Mouse (Mus musculus) megakaryocyte progenitor cell, adult 5-6 weeks (primary cell): Measurements from ENCODE around the gene Gm20388. TPM values are rescaled to one million over a fixed set of nuclear protein-coding genes. Genes with fewer than 3 reads are reported as not detected.
A peak's percentile ranks its signal among the peaks of the same experiment; 100 is the strongest.

ENCODE experiments used
- ATAC-seq: replicated peaks from 2 replicates; pipeline ENCODE4 v1.8.0; 2016; ENCODE audit warnings: mild to moderate bottlenecking, moderate TSS enrichment, inconsistent platforms; ENCODE audit not compliant: poor library complexity
- total RNA-seq, 2 experiments: library from RNA; stranded (forward) in 1 of 2; stranded (reverse) in 1 of 2; fragments of 157-497, 149-512 nt in 1 of 2; fragments of 200-1000 nt in 1 of 2; gene quantifications; 2 replicates each; pipeline versions ENCODE4 v1.2.3 to v1.2.4; 2015 to 2017

The Gm20388 gene
- total RNA-seq, 2 experiments from 2014 or later: 18.6 TPM; not detected in 1

- ATAC-seq: no peak
Observed at GRCm38 (mm10) chr8:124235536-124235935, 4324.9 kb downstream of the Gm20388 start.

- no peak for ATAC-seq
Observed at GRCm38 (mm10) chr8:124239350-124239749, 4328.7 kb downstream of the Gm20388 start.

GRCm38 (mm10) chr8:124240932-124241331 lies 4330.3 kb downstream of the Gm20388 start:
- ATAC-seq: peak; percentile 44

GRCm38 (mm10) chr8:124242208-124242607 lies 4331.6 kb downstream of the Gm20388 start:
- ATAC-seq: peak; percentile 30

- no peak for ATAC-seq
Observed at GRCm38 (mm10) chr8:124242913-124243312, 4332.3 kb downstream of the Gm20388 start.

GRCm38 (mm10) chr8:124247581-124247980 lies 4336.9 kb downstream of the Gm20388 start:
- peak; percentile 40 for ATAC-seq

- no peak for ATAC-seq
Observed at GRCm38 (mm10) chr8:124248688-124249087, 4338.0 kb downstream of the Gm20388 start.

GRCm38 (mm10) chr8:124250255-124250654 lies 4339.6 kb downstream of the Gm20388 start:
- ATAC-seq: peak; percentile 65

GRCm38 (mm10) chr8:124250785-124251184 lies 4340.1 kb downstream of the Gm20388 start:
- ATAC-seq: peak; percentile 78

GRCm38 (mm10) chr8:124252533-124252950 lies 4341.9 kb downstream of the Gm20388 start:
- ATAC-seq: no peak

GRCm38 (mm10) chr8:124253939-124254338 lies 4343.3 kb downstream of the Gm20388 start:
- no peak for ATAC-seq

GRCm38 (mm10) chr8:124256841-124257240 lies 4346.2 kb downstream of the Gm20388 start:
- 0 out of 2 replicates have a peak, but pooled peaks have one; percentile 3 for ATAC-seq

- ATAC-seq: peak; percentile 37
Observed at GRCm38 (mm10) chr8:124257363-124257762, 4346.7 kb downstream of the Gm20388 start.

GRCm38 (mm10) chr8:124259146-124259545 lies 4348.5 kb downstream of the Gm20388 start:
- ATAC-seq: no peak

- no peak; the same call in 1 of the 2 replicates for ATAC-seq
Observed at GRCm38 (mm10) chr8:124259925-124260324, 4349.3 kb downstream of the Gm20388 start.

GRCm38 (mm10) chr8:124260371-124260770 lies 4349.7 kb downstream of the Gm20388 start:
- ATAC-seq: peak; percentile 46

GRCm38 (mm10) chr8:124263058-124263457 lies 4352.4 kb downstream of the Gm20388 start:
- ATAC-seq: no peak

- ATAC-seq: no peak
Observed at GRCm38 (mm10) chr8:124264032-124264431, 4353.4 kb downstream of the Gm20388 start.

GRCm38 (mm10) chr8:124264671-124265070 lies 4354.0 kb downstream of the Gm20388 start:
- ATAC-seq: no peak

GRCm38 (mm10) chr8:124265130-124265529 lies 4354.5 kb downstream of the Gm20388 start:
- no peak for ATAC-seq

- peak; percentile 75 for ATAC-seq
Observed at GRCm38 (mm10) chr8:124265798-124266197, 4355.2 kb downstream of the Gm20388 start.

- ATAC-seq: no peak
Observed at GRCm38 (mm10) chr8:124267206-124267605, 4356.6 kb downstream of the Gm20388 start.

GRCm38 (mm10) chr8:124270504-124270903 lies 4359.9 kb downstream of the Gm20388 start:
- no peak for ATAC-seq
